Comparison of ENCODE assay signal across 1 mouse cellular context in genomic region chr11:116305423-116305822, GRCm38 (mm10).
TF ChIP-seq lines count a peak whose summit lies in the region.

No protein-coding gene starts in this region.

TF ChIP-seq in MEL, 35 proteins besides CTCF, POLR2A, EP300 and RAD21:
- TF ChIP-seq HCFC1 (IDR thresholded peaks at IDR 0.05; ENCODE audit: low read depth, low read length): peak; percentile 37; the same call in 1 of the 2 replicates
- no peak for TF ChIP-seq ZC3H11A (IDR thresholded peaks at IDR 0.05; ENCODE audit: low read depth, low read length)
- TF ChIP-seq POLR2AphosphoS2 (IDR thresholded peaks at IDR 0.05; ENCODE audit: low read length): no peak
- TF ChIP-seq NELFE (IDR thresholded peaks at IDR 0.05; ENCODE audit: low read depth, low read length): no peak
- peak; percentile 82 for TF ChIP-seq ZNF384 (IDR thresholded peaks at IDR 0.05; ENCODE audit: low read depth, low read length)
- 0 out of 2 replicates have a peak, but pooled peaks have one; percentile 35 for TF ChIP-seq SIN3A (IDR thresholded peaks at IDR 0.05; ENCODE audit: low read length)
- peak; percentile 40; the same call in 1 of the 2 replicates for TF ChIP-seq SMC3 (IDR thresholded peaks at IDR 0.05; ENCODE audit: low read depth, low read length)
